Mouse (Mus musculus) c-Kit-negative CD71-positive TER-119-positive erythroid progenitor cells, embryonic 14.5 days (primary cell): ENCODE measurements at regions not wholly inside any gene's neighbourhood (a gene's known extent, or its start where the extent isn't known, plus 50 kb on each side); places are given as distances from the start of the nearest gene placed in this dataset.
"Not testable (repeated sequence)": the region's sequence is repeated elsewhere in the genome, so short reads cannot be mapped to it uniquely, and the experiment has no call there.

Experiments
- DNase-seq: peaks from one replicate; pipeline ENCODE4 v3.0.0-alpha.2; 2013; ENCODE audit warnings: low read depth, low spot score

- no peak for DNase-seq
These were observed 181.1 kb downstream of the Csl start for GRCm38 (mm10) chr10:99578366-99578765.

- DNase-seq = no peak
These were observed 179.3 kb downstream of the Csl start for GRCm38 (mm10) chr10:99580191-99580590.

GRCm38 (mm10) chr10:99581074-99581473, 178.4 kb downstream of the Csl start:
- no peak for DNase-seq

- DNase-seq = no peak
These were observed 174.6 kb downstream of the Csl start for GRCm38 (mm10) chr10:99584855-99585254.

GRCm38 (mm10) chr10:99592220-99592619, 167.2 kb downstream of the Csl start:
- DNase-seq = no peak

- DNase-seq = no peak
These were observed 163.8 kb downstream of the Csl start for GRCm38 (mm10) chr10:99595659-99596058.

GRCm38 (mm10) chr10:99599142-99600120, 160.0 kb downstream of the Csl start:
- DNase-seq = not testable (repeated sequence)

- DNase-seq = no peak
These were observed 157.1 kb downstream of the Csl start for GRCm38 (mm10) chr10:99602331-99602730.

GRCm38 (mm10) chr10:99604172-99604571, 155.3 kb downstream of the Csl start:
- DNase-seq = no peak

GRCm38 (mm10) chr10:99608477-99608876, 151.0 kb downstream of the Csl start:
- no peak for DNase-seq

- DNase-seq = no peak
These were observed 150.0 kb downstream of the Csl start for GRCm38 (mm10) chr10:99609420-99609819.

GRCm38 (mm10) chr10:99610890-99611289, 148.6 kb downstream of the Csl start:
- DNase-seq = no peak

GRCm38 (mm10) chr10:99614392-99615249, 144.8 kb downstream of the Csl start:
- DNase-seq = no peak

- DNase-seq = no peak
These were observed 144.1 kb downstream of the Csl start for GRCm38 (mm10) chr10:99615371-99615770.

- DNase-seq = peak; percentile 1
These were observed 143.7 kb downstream of the Csl start for GRCm38 (mm10) chr10:99615779-99616178.

- no peak for DNase-seq
These were observed 141.8 kb downstream of the Csl start for GRCm38 (mm10) chr10:99617623-99618022.

- peak; percentile 5 for DNase-seq
These were observed 139.9 kb downstream of the Csl start for GRCm38 (mm10) chr10:99619421-99620151.

- DNase-seq = no peak
These were observed 139.0 kb downstream of the Csl start for GRCm38 (mm10) chr10:99620489-99620888.

- no peak for DNase-seq
These were observed 132.1 kb downstream of the Csl start for GRCm38 (mm10) chr10:99627355-99627754.

GRCm38 (mm10) chr10:99632250-99632985, 127.0 kb downstream of the Csl start:
- no peak for DNase-seq

- DNase-seq = no peak
These were observed 123.7 kb downstream of the Csl start for GRCm38 (mm10) chr10:99635796-99636195.
